Mouse (Mus musculus): ENCODE results near the gene Nav2.

- TF ChIP-seq POLR2A (IDR thresholded peaks at IDR 0.05; ENCODE audit: insufficient read depth, low read length) (no peak), EP300 (IDR thresholded peaks at IDR 0.05; ENCODE audit: insufficient read depth, low read depth, low read length) (no peak), CTCF (IDR thresholded peaks at IDR 0.05; ENCODE audit: low read depth, low read length) (no peak)
Observed at GRCm38 (mm10) chr7:49553236-49553981, 644.9 kb downstream of the Nav2 start.

Measured in ES-Bruce4 (cell line).